Mouse (Mus musculus) frontal cortex, postnatal 10 days (tissue): ENCODE data around the gene Mfsd2b.

Experiments
- DNase-seq, 2 experiments: peaks; one replicate each; pipeline ENCODE4 v3.0.0; 2022; ENCODE audit warnings: low spot score in 2 of 2, mixed read lengths in 1 of 2

Gene Mfsd2b

DNA sequence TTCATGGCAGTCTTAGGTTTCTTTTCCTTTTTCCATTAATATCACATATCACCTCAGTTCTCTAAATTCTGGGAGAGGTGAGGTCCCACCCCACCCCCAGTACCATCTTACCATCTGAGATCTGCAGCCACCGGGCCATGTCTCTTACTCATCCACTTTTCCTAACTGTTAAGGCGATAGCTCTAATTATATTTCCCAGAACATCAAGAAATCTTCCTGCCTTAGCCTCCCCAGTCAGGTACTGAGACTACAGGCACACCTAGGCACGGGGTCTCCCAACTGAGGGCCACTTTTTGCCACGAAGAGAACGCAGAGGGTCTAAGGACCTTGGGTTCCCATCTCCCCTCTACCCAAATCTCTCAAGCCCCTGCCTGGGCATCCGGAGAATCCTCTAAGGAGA lies 628 bp downstream of the Mfsd2b start:
- DNase-seq = no peak

DNA sequence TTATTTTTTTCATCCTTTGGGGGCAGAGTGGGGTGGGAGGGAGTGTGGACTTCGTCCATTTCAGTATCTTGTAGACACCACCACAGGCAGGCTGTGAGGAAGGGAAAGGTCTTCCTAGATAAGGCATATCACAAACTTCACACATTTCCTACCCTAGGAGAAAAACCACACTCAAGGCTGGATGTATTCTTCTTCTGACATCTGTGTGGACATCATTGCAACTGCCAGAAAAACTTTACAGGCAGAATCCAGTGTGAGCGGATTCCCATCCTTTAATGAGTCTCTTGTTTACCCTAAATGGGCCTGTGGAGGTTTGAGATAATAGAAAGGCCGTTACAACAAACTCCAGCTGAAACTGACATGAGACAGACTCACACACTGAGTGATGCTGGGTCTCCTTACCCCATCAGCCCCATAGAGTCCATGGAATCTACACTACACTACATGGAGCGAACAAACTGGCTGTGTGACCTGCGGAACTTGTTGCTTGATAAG lies 1.1 kb downstream of the Mfsd2b start:
- no peak for DNase-seq

DNA sequence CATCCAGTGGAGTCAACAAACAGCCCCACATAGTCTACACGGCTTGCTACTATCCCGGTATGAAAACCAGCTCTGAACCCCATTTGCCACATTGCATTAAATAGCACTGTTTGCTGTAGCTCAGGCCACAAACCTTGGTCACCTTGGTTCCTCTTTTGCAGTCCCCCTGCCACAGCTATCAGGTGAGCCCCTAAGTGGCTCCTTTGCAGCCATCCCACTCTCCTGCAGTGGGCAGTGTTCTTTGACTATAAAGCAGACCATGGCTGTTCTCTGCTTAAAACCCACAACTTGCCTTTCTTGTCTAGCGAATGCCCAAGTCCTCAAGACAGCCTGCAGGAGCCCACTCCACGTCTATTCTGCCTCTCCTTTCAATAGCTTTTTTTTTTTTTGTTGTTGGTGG lies 1.9 kb downstream of the Mfsd2b start:
- DNase-seq = no peak

DNA sequence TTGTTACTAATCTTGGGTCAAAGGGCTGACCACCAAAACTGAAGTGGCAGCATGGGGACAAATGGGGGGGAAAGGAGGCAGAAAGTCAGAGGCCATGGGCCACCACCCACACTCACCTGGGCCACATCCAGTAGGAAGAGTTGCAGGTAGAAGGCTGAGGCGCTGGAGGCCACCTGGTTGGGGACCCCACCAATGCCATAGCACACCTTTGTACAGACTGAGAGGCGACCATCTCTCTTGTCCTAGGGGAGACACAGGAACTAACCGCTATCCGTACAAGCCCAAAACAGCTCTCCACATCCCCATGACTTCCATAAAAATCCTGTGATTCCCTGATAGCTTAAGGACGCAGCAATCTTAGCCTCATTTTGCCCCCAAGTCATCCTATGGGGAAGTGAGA lies 2.9 kb downstream of the Mfsd2b start:
- DNase-seq = no peak

DNA sequence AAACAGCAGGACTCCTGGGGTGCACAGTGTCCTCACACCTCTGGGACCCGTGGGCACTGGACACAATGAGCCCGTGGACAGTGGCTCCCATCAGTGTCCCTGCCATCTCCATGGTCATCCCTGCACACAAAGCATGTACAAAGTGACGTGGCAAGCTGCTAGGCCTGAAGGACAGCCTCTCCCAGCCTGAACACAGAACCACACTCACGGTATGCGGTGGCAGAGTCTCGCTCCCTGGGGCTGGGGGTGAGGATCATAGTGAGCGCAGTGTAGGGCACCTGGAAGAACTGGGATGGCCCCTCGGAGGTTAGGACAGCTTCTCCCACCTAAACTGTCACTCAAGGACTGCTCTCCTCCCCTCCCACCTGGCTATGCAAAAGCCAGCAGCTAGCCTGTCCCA lies 5.2 kb downstream of the Mfsd2b start:
- no peak for DNase-seq

DNA sequence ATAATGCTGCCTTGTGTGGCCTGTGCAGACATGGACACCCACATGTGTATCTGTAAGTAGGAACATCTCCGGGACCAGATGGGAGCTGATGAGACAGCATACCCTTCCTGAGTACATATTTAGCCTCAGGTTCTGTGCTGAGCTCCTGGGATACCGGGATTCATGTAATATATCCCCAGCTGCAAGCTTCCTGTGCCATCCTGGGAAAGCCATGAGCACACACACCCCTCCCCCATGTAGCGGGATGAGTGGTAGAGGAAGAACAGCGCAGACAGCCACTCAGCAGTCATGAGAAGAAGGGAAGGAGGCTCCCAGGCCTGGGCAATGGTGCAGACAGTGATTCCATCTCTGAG lies 9.8 kb downstream of the Mfsd2b start:
- no peak for DNase-seq

DNA sequence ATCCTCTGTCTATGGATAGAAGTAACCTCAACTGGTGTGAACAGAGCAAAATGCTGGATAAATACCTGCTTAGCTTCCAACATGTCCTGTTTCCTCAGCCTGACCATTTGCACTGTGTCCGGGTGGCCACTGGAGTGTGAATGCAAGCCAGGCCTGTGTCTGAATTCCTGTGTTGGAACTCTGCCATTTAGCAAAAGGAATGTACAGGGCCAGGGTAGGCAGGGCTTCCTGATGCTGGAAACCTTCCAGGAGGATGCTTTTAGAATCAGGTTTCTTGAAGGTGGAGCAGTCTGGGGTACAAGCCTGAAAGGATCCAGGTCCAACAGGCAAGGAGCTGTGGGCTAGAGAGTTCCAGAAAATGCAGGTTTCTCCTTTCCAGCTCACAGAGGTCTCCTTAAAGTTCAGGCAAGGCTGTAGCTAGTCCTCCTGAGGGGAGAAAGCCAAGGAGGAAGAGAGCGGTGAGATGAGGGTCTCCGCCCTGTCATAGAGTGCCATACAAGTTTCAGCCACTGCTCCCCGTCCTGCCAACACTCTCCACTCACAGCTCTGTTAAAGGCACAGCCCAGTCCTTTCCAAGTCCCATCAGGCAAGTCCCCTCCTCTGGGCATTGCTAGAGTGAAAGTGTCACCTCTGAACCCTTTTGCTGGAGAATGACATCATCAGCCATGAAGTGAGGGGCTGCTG lies 10.4 kb downstream of the Mfsd2b start:
- no peak for DNase-seq

DNA sequence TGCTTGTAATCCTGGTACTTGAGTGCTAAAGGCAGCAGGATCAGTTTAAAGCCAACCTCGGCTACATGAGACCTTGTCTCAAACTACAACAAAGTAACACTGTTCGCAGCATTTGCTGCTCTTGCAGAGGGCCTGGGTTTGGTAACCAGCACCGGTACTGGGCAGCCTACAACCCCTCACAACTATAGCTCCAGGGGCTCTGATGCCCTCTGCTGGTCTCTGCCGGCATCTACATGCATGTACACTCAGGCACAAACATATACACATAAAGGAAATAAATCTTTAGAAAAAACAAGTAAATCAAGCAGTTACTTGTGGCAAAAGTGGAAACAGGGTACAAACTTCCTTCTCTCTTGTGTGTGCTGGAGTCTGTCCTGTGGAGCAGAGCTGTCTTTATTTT lies 11.5 kb downstream of the Mfsd2b start:
- no peak for DNase-seq

DNA sequence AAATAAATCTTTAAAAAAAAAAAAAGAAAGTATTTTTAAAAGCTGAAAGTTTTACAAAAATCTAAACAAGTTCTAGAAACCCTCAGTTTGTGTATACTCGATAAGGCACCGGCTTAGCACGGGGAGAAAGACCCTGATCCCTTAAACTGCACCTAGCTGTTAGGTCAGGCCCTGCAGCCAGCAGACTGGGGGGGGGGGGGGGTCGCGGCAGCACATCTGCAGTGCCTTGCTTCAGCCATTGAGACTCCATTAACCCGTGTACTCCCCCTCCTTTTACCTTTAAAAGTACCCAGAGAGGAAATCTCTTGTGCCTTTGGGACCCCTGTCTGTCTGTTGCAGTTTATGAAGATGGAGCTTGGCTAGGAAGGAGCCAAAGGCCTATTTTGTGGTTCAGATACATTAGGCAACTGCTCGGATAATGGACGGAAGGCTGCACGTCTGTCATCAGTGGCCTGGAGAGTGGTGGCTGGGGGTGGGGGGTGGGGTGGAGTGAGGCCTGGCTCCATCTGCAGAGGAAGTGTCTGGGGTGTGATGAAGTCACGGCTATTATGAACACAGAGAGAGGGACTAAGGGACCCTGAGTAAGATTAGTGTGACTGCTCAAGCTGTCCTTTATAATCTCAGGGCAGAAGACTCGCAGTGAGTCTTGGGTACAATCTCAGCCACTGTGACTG lies 14.8 kb downstream of the Mfsd2b start:
- DNase-seq = no peak

DNA sequence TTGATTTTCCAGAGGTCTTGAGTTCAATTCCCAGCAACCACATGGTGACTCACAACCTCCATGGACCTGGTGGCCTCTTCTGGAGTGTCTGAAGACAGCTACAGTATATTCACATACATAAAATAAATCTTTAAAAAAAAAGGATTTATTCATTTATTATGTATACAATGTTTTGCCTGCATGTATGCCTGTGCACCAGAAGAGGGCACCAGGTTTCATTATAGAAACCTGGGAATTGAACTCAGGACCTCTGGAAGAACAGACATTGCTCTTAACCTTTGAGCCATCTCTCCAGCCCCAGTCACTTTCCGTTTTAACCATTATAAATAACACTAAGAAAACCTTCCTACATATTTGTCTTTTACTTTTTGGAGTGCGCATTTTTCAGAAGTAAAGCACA lies 17.3 kb downstream of the Mfsd2b start:
- no peak for DNase-seq

DNA sequence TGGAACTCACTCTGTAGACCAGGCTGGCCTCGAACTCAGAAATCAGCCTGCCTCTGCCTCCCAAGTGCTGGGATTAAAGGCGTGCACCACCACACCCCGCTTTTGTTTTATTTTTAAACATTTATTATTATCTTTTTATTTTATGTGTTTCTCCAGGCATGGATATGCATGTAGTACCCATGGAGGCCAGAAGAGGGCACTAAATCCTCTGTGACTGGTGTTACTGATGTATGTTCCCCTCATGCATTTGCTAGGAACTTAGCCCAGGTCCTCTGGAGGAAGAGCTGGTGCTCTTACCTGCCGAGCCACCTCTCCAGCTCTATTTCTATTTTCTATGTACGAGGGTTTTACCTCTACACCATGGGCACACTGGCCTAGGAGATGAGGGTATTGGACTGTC lies 18.0 kb downstream of the Mfsd2b start:
- DNase-seq = no peak

DNA sequence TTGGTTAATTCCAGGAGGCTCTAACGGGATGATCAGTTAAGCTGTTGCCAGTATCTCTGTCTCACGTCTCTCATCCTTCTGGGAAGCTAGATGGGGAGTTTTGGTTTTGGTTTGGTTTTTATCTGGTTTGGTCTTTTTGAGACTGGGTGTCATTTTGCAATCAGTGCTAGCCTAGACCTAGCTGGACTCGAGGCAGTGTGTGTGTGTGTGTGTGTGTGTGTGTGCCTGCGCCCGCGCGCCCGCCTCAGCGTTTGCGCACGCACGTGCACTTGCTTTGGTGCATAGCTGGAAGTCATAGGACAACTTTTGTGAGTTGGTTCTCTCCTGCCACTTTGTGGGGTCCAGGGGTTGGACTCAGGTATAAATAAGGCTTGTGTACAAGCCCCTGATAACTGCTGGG lies 30.4 kb downstream of the Mfsd2b start:
- DNase-seq = no peak

DNA sequence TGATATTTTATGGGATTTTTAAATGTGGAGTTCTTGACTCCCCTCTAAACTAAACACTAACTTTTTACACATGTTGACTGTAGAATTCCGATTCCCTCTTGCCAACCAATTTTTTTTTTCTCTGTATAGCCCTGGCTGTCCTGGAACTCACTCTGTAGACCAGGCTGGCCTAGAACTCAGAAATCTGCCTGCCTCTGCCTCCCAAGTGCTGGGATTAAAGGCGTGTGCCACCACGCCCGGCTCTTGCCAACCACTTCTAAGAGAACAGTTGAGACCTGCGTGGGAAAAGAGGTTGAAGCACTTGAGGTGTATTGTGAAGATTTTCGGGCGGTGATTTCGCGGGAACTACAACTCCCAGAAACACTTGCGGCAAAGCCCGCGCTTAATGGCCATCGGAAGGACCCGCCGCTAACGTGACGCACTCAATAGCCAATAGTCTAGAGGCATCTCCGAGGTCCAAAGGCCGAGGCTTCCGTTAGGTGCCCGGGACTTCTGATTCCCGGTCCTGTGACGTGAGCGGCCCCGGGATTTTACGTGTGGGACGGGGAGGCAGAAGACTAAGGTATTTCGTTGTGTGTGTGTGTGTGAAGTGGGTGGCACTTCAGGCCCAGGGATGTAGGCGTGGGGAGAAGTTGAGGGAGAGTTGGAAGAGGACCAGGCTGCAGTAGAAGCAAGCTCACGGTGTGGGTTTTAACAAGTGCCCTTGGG lies 31.1 kb downstream of the Mfsd2b start, which contains the start of gene Wdcp:
Gene Wdcp (plus strand): TSS at position 414 of the 708 bp plus-strand sequence.
- DNase-seq = peak; percentile 85 to 89

DNA sequence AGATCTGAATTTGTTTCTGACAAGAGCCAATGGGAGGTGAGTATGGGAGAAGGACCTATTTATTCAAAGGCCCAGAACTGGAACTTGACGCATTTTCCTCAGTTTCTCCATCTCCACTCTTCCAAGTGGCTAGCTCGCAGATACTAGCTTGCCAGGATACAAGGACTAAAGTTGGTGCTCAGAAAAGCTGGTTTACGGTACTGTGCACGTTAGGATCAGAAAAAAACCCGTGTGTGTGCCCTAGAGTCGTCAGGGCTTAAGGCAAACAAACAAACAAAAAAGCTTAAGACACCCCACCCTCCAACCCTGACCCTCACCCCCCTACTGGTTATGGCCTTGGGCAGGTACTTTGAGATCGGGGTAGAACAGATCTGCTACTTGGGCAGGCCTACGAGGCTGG lies 31.7 kb downstream of the Mfsd2b start:
- DNase-seq = no peak

DNA sequence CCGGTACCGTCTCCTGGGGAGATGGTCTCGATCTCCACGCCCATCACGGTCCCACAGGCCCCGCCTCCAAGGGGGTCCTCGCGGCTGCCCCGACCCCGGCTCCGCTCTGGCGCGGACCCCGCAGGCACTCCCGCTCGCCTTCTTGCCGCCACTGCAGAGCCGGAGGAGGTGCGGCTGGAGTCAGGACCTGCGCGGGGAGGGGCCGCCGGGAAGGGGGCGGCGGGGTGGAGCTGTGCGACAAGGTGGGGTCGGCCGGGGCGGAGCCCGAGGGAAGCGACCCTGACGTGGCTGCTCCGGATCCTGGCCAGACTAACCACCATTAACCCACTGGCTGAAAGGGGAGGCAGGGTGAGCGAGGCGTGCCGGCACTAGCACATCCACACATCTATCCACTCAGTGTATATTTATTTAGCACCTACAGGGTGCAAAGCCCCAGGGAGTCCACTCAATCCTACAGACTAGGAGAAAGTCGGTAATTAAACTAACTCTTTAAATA lies 32.7 kb downstream of the Mfsd2b start, which contains the start of gene Fkbp1b:
Gene Fkbp1b (minus strand): TSS at position 200 of the 496 bp plus-strand sequence.
- peak in 1 of 2 experiments; percentile 51 for DNase-seq

DNA sequence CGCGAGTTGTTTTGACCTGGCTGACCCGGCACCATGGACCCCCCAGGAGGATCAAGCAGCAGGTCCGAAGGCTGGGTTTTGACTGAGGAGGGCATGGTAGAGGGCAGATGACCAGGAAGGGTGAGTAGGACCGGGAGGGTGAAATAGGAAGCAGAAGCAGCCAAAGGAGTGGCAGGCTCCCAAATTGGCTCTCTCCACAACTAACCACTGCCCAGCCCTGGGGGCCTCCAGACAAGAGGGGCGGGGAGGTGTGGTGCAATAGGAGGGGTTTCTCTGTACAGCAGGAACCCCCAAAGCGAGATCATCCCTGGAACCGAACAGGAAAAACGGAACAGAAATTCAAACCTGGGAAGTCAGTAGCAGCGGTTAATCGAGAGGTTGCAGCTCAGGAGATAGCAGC lies 33.4 kb downstream of the Mfsd2b start:
- DNase-seq = no peak

DNA sequence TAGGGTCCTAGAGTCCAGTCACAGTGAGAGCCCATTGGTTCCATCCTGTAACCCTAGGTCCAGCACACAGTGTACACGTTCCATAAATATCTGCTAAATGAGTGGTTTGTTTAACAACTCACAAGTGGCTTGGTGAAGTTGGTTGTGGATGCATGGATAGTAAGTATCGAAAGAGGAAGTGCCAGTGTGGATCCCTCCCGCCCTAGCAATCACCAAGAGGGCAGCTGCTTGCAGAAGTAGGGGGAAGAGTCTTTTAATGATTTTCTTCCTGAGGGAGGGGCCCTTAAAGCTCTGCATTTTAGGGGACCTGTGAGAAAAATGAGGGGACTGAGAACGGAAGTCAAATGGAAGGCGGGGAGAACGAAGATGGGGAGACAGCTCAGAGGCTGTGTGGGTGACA lies 34.1 kb downstream of the Mfsd2b start:
- DNase-seq = no peak

DNA sequence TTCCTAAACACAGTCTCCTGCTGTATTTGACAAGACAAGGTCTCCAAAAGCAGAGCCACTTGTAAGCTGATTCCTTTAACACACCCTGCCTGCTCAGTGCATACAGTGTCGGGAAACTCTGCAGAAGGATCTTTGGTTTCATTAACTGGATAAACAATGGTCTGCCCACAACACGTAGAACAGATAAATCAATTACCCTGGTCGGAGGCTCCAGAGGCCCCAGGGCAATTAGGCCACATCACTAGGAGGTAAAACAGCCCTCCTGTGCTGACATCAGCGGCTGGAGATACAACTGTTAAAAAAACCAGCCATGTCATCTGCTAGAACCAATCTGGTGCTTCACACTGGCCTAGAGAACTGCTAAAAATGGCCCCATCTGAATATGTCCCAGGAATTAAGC lies 37.2 kb downstream of the Mfsd2b start:
- DNase-seq = no peak

DNA sequence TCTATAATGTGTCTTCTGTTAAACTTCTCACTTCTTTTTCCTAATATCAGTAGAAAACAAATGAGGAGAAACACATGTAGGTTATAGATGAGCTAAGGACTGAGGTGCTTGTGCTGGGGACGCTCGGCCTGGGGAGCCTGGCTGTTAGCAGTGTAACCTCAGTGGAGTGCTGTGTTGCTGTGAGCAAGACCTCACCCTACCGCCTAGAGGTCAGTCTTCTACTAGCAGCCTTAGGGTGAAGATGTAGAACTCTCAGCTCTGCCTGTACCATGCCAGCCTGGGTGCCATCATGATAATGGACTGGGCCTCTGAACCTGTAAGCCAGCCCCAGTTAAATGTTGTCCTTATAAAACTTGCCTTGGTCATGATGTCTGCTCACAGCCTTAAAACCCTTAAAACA lies 46.9 kb downstream of the Mfsd2b start:
- DNase-seq = no peak

DNA sequence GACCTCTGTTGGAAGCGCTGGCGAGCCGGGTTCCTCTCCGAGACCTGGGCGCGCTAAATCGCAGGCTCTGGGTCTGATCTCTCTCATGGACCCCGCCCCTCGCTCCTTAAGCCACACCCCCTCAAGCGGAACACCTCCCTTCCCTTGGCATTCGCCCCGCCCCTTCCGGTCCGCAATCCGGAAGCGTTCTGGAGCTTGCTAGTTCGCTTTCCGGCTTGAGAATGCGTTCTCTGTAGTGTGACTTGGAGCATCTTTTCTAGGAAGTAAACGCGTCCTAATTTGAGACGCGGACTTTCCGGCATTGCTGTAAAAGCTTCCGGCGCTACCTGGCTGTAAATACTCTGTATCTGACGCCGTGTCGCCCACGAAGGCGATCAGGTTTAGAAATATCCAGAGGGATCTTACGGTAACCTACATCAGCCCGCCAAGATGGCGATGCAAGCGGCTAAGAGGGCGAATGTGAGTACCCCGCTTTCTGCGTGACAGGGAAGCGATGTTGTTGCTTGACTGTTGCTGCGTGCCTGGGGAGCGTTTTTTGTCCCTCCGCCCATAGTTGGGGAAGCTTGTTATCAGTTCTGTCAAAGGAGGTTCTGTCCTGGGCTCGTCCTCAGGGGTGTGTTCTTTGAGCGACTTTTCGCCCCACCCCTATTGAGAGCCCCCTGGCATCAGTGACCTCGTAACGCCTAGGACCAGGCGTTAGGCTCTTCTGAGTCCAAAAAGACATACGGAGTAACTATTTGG lies 56.6 kb downstream of the Mfsd2b start, which contains the start of gene Sf3b6:
Gene Sf3b6 (plus strand): TSS at position 184 of the 741 bp plus-strand sequence.
- DNase-seq = peak; percentile 96 to 97

DNA sequence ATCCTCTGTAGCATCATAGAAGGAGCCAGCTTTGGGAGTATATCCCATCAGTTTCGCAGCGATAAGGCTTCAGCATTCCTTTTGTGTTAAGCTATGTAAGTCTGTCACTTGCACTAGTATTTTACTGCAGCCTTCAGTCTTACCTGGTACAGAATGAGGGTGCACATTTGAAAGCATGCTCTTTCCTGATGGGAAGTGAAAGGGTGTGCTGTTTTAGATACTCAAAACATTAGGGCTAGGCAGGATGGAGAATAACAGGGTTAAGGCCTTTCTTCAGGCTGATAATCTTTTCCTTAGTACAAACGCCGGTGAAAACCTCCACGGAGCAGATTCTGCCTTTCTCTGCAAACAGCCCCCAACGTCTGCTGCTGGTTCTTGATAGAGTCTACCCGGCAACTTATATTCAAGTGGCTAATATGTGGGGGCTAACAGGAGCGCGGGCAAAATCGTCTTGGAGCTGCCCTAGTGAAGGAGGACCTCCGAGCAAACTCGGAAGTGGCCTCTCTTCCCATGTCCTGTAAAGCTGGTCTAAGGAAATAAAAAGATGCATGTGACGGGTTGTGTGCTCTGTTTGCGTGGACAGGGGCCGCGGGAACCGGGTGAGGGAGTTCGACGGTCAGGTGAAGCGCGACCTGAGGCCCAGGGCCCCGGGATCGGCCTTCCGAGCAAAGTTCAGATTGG lies 57.3 kb downstream of the Mfsd2b start:
- DNase-seq = no peak
